Mouse (Mus musculus) urinary bladder, postnatal 0 days (tissue): Measurements from ENCODE around the gene Rnps1. TPM values are rescaled to one million over a fixed set of nuclear protein-coding genes. Genes with fewer than 3 reads are reported as not detected.

Experiments
- polyA plus RNA-seq: library from polyadenylated mRNA; unstranded; fragments of >200 nt; fragmentation: Nextera tagmentation; extraction: Ambion mirVana; gene quantifications from 2 replicates; pipeline ENCODE4 v1.2.1, GENCODE M21; 2015

Gene Rnps1
- 112 and 119 TPM in 2 replicates for polyA plus RNA-seq

DNA sequence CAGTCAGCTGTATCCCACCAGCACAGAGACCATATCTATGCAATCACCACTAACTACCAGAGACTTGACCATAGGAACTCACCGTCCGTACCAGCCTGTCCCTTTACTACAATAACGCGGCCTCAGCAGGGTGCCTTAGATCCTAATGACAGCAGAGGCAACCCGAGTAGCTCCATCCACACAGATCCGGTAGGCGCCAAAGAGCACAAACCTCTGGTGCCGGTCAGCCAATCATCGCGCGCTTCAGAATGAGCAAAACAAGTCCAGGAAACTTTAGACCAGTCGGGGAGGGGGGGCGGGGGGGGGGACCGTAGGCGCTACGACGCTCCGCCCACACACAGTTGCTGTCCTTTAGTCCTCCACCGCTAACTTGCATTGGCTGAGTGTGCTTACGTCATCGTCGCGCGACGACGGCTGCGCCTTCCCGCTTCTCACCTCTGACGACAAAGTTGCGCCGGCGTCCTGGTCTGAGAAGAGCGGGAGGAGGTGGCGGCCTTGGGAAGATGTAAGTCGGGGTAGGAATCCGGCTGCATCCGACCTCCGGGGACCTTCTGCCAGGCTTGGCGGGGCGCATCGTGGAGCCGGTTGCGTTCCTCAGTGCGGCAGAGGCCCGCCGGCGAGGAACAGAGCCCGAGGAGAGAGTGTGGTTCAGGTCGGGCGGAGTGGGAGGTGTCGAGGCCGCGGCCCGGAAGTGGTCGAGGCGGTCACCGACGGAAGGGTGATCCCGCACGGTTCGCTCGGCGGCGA lies at the start of gene Rnps1:
Gene Rnps1 (plus strand): TSS at position 336 of the 747 bp plus-strand sequence.

GRCm38 (mm10) chr17:24426471-24427169 lies 12.3 kb downstream of the Rnps1 start, which contains the start of gene Eci1:
Gene Eci1 (plus strand): TSS chr17:24426641.

GRCm38 (mm10) chr17:24442632-24443155 lies 28.3 kb downstream of the Rnps1 start, which contains the start of gene Dnase1l2:
Gene Dnase1l2 (minus strand): TSS chr17:24443105.

DNA sequence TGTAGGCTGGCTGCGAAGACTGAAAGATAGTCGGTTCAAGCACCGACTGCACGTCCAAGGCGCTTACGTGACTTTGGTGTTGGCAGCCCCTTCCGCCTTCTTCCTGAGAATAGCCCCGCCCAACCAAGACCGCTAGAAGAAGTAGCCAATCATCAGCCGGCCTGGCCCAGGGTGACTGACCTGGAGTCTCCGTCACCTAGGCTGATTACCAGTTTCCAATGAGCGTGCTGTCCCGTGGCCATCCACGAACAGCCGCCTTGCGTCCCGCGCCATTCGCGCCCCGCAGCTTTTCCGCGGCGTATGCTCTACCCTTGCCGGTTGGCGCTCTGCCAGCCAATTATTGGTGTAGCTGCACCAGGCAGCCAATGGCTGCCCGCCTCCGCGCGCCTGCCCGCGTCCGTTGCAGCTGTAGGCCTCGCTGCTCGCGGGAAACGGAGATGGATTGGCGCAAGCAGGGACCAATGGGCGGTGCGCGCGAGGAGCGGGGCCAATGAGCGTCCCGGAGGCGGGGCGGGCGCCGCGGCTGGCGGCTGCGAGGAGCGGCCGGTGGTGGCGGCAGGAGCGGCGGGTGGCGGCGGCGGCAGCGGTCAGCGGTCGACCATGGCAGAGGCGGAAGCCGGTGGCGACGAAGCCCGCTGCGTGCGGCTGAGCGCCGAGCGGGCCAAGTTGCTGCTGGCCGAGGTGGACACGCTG lies 55.7 kb downstream of the Rnps1 start, which contains the start of the genes E4f1 and Pgp:
Gene E4f1 (minus strand): TSS at position 404 of the 693 bp plus-strand sequence.
Gene Pgp (plus strand): TSS at position 483 of the 693 bp plus-strand sequence.

GRCm38 (mm10) chr17:24473612-24474275 lies 59.4 kb downstream of the Rnps1 start, which contains the start of gene Bricd5:
Gene Bricd5 (plus strand): TSS chr17:24473884.

Other genes with a start within 250 kb of the Rnps1 start
- 502 and 568 TPM in 2 replicates for gene Atp6v0c, start 244.9 kb upstream of the Rnps1 start, polyA plus RNA-seq
- 1.7 and 1.9 TPM in 2 replicates for gene Tbc1d24, start 209.0 kb upstream of the Rnps1 start, polyA plus RNA-seq
- 1.6 TPM in 2 replicates for gene Ntn3, start 205.0 kb upstream of the Rnps1 start, polyA plus RNA-seq
- gene Tedc2, start 193.7 kb upstream of the Rnps1 start, polyA plus RNA-seq, result 3.6 TPM in 2 replicates
- gene Ccnf, start 163.1 kb upstream of the Rnps1 start, polyA plus RNA-seq, result 6.9 and 11.9 TPM in 2 replicates
- 0.19 TPM in 1 of 2 replicates, not detected in the other for gene Abca17, start 63.5 kb upstream of the Rnps1 start, polyA plus RNA-seq
- gene Abca3, start 62.6 kb upstream of the Rnps1 start, polyA plus RNA-seq, result 10.4 and 13.4 TPM in 2 replicates
- 102 and 104 TPM in 2 replicates for gene Eci1, start 12.1 kb downstream of the Rnps1 start, polyA plus RNA-seq
- gene Dnase1l2, start 28.5 kb downstream of the Rnps1 start, polyA plus RNA-seq, result 35.1 and 38.3 TPM in 2 replicates
- gene E4f1, start 55.7 kb downstream of the Rnps1 start, polyA plus RNA-seq, result 17.7 and 19.5 TPM in 2 replicates
- 41.5 and 50.1 TPM in 2 replicates for gene Pgp, start 55.8 kb downstream of the Rnps1 start, polyA plus RNA-seq
- gene Bricd5, start 59.3 kb downstream of the Rnps1 start, polyA plus RNA-seq, result not detected in 2 replicates
- 11.2 and 13.5 TPM in 2 replicates for gene Mlst8, start 64.5 kb downstream of the Rnps1 start, polyA plus RNA-seq
- 0.23 and 0.41 TPM in 2 replicates for gene Caskin1, start 74.0 kb downstream of the Rnps1 start, polyA plus RNA-seq
- 50.4 and 54.8 TPM in 2 replicates for gene Traf7, start 113.4 kb downstream of the Rnps1 start, polyA plus RNA-seq
- 2.2 and 2.6 TPM in 2 replicates for gene Rab26, start 119.6 kb downstream of the Rnps1 start, polyA plus RNA-seq
- gene Pkd1, start 135.3 kb downstream of the Rnps1 start, polyA plus RNA-seq, result 28.6 and 36.5 TPM in 2 replicates
- gene Tsc2, start 218.1 kb downstream of the Rnps1 start, polyA plus RNA-seq, result 216 and 218 TPM in 2 replicates
- 9.8 and 11.3 TPM in 2 replicates for gene Nthl1, start 218.1 kb downstream of the Rnps1 start, polyA plus RNA-seq
- 33.6 and 38.2 TPM in 2 replicates for gene Slc9a3r2, start 235.8 kb downstream of the Rnps1 start, polyA plus RNA-seq
- gene Npw, start 243.9 kb downstream of the Rnps1 start, polyA plus RNA-seq, result not detected in 2 replicates